Mouse (Mus musculus) lung, postnatal 0 days (tissue): Measurements from ENCODE around the gene Prr18. TPM values are rescaled to one million over a fixed set of nuclear protein-coding genes. Genes with fewer than 3 reads are reported as not detected.
"Not testable (repeated sequence)": the region's sequence is repeated elsewhere in the genome, so short reads cannot be mapped to it uniquely, and the experiment has no call there.

Experiments
- ATAC-seq: fragments of 200-750 bp; cut with Nextera tagmentation; 2 replicates; pipeline ENCODE4 v1.8.0; 2017; ENCODE audit warnings: moderate library complexity
- DNase-seq: peaks from one replicate; pipeline ENCODE4 v3.0.0-alpha.2; 2016; ENCODE audit warnings: low spot score
- H3K27ac ChIP-seq: fragments of 300-500 bp; sonication (generic); 2 replicates; pipeline ENCODE4 v1.5.1; 2014; ENCODE audit warnings: antibody characterized with exemption, mild to moderate bottlenecking, low read length, mixed read lengths
- H3K27me3 ChIP-seq: fragments of 300-500 bp; sonication (generic); replicated peaks from 2 replicates; pipeline ENCODE4 v1.6.1; 2014; ENCODE audit warnings: low read length, mixed read lengths; ENCODE audit not compliant: insufficient read depth
- H3K36me3 ChIP-seq: fragments of 300-500 bp; sonication (generic); 2 replicates; pipeline ENCODE4 v1.6.1; 2014; ENCODE audit warnings: low read length, mixed read lengths; ENCODE audit not compliant: insufficient read depth
- H3K4me1 ChIP-seq: fragments of 300-500 bp; sonication (generic); 2 replicates; pipeline ENCODE4 v1.6.1; 2014; ENCODE audit warnings: antibody characterized with exemption, low read depth, low read length, mixed read lengths; ENCODE audit not compliant: insufficient read depth
- H3K4me2 ChIP-seq: fragments of 300-500 bp; sonication (generic); replicated peaks from 2 replicates; pipeline ENCODE4 v1.6.1; 2014; ENCODE audit warnings: low read depth, mild to moderate bottlenecking, low read length, moderate library complexity, mixed read lengths
- H3K4me3 ChIP-seq: fragments of 300-500 bp; sonication (generic); 2 replicates; pipeline ENCODE4 v1.5.1; 2014; ENCODE audit warnings: low read depth, low read length
- H3K9ac ChIP-seq: fragments of 300-500 bp; sonication (generic); replicated peaks from 2 replicates; pipeline ENCODE4 v1.6.1; 2014; ENCODE audit warnings: low read depth, mild to moderate bottlenecking
- H3K9me3 ChIP-seq: fragments of 300-500 bp; sonication (generic); 2 replicates; pipeline ENCODE4 v1.6.1; 2016; ENCODE audit warnings: low read length, mixed read lengths
- CTCF ChIP-seq: IDR thresholded peaks from 2 replicates; pipeline ENCODE4 v1.5.1; 2016; ENCODE audit warnings: antibody characterized with exemption, mild to moderate bottlenecking
- EP300 ChIP-seq: IDR thresholded peaks from 2 replicates; pipeline ENCODE4 v1.6.1; 2016; ENCODE audit warnings: antibody characterized with exemption, mild to moderate bottlenecking, control low read depth
- WGBS: fragments of 180-500 bp; shearing (Covaris S2); extraction: QIAGEN DNeasy Blood & Tissue Kit; methylation state at CpG from one replicate; pipeline ENCODE4 v1.1.7; 2014; 5-methylcytosine and 5-hydroxymethylcytosine counted together
- polyA plus RNA-seq: library from polyadenylated mRNA; unstranded; fragments of >200 nt; fragmentation: Nextera tagmentation; extraction: Ambion mirVana; gene quantifications from 2 replicates; pipeline ENCODE4 v1.2.1, GENCODE M21; 2015

Gene Prr18
- 7.6 and 7.7 TPM in 2 replicates for polyA plus RNA-seq

DNA sequence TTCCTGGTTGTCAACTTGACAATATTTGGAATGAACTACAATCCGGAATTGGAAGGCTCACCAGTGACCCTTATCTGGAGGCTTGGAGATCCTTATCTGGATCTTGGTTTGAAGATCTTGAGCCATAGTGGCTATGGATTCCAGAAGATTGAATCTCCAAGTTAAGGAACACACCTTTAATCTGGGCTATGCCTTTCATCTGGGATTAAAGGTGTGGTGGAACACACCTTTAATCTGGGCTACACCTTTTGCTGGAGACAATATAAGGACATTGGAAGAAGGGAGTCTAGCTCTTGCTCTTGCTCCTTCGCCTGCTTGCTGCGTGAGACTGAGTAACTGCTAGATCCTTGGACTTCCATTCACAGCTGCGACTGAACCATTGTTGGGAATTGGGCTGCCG, at the start of gene Prr18:
Prr18 (plus strand) TSS at position 301 of the 400 bp plus-strand sequence.
- H3K4me2 ChIP-seq, ATAC-seq, H3K27ac ChIP-seq, DNase-seq, H3K36me3 ChIP-seq, H3K4me3 ChIP-seq, H3K9ac ChIP-seq, H3K9me3 ChIP-seq: not testable (repeated sequence)
- peaks cover 14% of the 10 kb centered on the region; the same call in 1 of the 2 replicates for H3K4me1 ChIP-seq
- no CpG with 5 or more reads among the region's 5 CpGs for WGBS
- peaks cover 15% of the 10 kb centered on the region for H3K27me3 ChIP-seq

DNA sequence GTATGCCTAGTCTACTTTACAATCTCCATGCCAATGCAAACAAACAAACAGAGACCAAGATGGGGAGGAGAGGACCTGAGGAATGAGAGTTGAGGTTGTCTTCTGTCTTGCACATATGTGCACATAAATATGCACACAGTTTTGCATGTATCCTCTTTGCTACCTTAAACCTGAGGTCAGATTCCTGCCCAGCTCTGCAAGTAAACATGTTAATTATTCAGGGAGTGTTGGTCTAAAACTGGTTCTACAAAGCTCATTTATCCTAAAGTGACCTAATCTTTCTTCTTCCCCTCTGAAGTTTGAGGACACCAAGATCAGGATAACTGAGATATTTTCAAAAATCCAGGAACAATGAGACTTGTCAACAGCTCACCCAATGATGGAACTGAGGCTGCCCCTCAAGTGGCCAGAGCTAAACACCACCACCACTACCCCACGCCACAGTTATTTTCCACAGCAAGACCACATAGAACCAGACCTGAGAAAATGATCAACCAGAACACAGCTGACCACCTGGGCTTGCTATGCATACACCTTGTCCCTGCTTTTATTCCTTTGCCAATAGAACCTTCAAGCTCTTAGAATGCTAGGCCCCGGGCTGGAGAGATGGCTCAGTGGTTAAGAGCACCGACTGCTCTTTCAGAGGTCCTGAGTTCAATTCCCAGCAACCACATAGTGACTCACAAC, 47.1 kb upstream of the Prr18 start:
- H3K9ac ChIP-seq, result no peak overlapping the region
- ATAC-seq, result no peak
- H3K27me3 ChIP-seq, result no peaks in the 10 kb centered on the region
- no peak overlapping the region for H3K4me2 ChIP-seq
- H3K4me1 ChIP-seq, result peaks cover under 1% of the 10 kb centered on the region; the same call in 1 of the 2 replicates
- H3K27ac ChIP-seq, result no peak overlapping the region
- no peak for DNase-seq
- no peak for TF ChIP-seq EP300
- TF ChIP-seq CTCF, result no peak
- H3K36me3 ChIP-seq, result no peaks in the 10 kb centered on the region
- WGBS, result 98% methylated on average over 3 of the region's 3 CpGs
- H3K9me3 ChIP-seq, result no peaks in the 10 kb centered on the region
- H3K4me3 ChIP-seq, result no peak overlapping the region

DNA sequence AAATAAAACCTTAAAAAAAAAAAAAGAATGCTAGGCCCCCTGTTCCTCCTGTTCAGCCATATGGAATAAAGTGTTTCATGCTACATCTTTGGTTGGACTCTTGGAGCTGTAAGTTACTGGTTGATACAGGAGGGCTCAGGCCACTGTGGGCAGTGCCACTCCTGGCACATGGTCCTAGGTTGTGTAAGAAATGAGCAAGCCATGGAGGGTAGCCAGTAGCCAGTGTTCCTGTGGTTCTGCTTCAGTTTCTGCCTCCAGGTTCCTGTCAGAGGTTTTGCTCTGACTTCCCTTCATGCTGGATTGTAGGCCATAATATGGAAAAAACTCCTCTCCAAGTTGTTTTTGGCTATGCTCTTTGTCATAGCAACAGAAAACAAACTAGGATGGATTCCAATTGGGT, 46.5 kb upstream of the Prr18 start:
- ATAC-seq, result no peak
- no peak overlapping the region for H3K4me2 ChIP-seq
- no peak overlapping the region for H3K4me3 ChIP-seq
- H3K9me3 ChIP-seq, result no peaks in the 10 kb centered on the region
- no peak for DNase-seq
- TF ChIP-seq EP300 (no peak), CTCF (no peak)
- no peaks in the 10 kb centered on the region for H3K4me1 ChIP-seq
- H3K27ac ChIP-seq, result no peak overlapping the region
- H3K27me3 ChIP-seq, result no peaks in the 10 kb centered on the region
- no peaks in the 10 kb centered on the region for H3K36me3 ChIP-seq
- H3K9ac ChIP-seq, result no peak overlapping the region

DNA sequence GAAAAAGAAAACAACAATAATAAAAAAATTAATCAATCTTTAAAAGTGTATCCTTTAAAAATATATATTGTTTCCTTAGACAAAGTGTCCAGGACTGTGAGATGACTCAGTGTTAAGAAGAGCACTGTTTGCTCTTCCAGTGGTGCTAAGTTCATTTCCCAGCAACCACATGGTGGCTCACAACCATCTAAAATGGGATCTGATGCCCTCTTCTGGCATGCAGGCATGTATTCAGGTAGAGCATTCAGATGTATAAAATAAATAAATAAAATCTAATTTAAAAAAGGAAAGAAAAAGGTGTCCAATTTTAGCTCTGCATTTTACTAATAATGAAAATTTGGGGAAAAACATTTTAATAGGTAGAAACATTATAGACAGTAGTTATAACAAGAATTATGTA, 41.4 kb upstream of the Prr18 start:
- no peak overlapping the region for H3K9ac ChIP-seq
- H3K4me3 ChIP-seq, result no peak overlapping the region
- peaks cover 6% of the 10 kb centered on the region; the same call in 1 of the 2 replicates for H3K36me3 ChIP-seq
- H3K4me2 ChIP-seq, result no peak overlapping the region
- no peaks in the 10 kb centered on the region for H3K4me1 ChIP-seq
- TF ChIP-seq CTCF (peak; percentile 37), EP300 (no peak)
- H3K27me3 ChIP-seq, result no peaks in the 10 kb centered on the region
- DNase-seq (no peak), ATAC-seq (no peak)
- H3K9me3 ChIP-seq, result no peaks in the 10 kb centered on the region
- H3K27ac ChIP-seq, result no peak overlapping the region

DNA sequence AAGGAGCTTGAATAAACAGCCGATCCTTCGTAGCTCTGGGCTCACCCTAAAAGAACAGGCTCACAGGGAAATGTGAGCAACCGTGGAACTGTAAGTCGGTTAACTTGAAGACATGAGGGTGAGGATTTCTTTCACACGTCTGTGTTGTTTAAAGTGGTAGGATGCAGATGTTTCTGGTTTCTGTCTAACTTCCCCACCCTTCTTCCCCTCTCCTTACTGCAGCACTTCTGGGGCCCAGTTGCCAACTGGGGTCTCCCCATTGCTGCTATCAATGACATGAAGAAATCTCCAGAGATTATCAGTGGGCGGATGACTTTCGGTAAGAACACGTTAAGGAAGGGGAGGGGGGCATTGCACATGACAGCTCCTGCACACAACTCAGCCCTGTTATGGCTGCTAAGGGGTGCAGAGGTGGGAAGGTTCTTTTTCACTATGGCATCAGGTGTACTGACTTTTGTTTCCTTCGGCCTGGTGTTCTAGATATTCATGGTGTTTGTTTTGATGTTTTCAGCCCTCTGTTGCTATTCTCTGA, 40.9 kb upstream of the Prr18 start:
- DNase-seq, result no peak
- H3K27ac ChIP-seq, result no peak overlapping the region
- 79% methylated on average over 9 of the region's 9 CpGs for WGBS
- no peak overlapping the region for H3K4me3 ChIP-seq
- H3K9ac ChIP-seq, result no peak overlapping the region
- no peak for ATAC-seq
- TF ChIP-seq EP300, result no peak
- TF ChIP-seq CTCF, result no peak
- H3K27me3 ChIP-seq, result no peaks in the 10 kb centered on the region
- peaks cover 6% of the 10 kb centered on the region; the same call in 1 of the 2 replicates for H3K36me3 ChIP-seq
- no peaks in the 10 kb centered on the region for H3K9me3 ChIP-seq
- H3K4me1 ChIP-seq, result no peaks in the 10 kb centered on the region
- no peak overlapping the region for H3K4me2 ChIP-seq

DNA sequence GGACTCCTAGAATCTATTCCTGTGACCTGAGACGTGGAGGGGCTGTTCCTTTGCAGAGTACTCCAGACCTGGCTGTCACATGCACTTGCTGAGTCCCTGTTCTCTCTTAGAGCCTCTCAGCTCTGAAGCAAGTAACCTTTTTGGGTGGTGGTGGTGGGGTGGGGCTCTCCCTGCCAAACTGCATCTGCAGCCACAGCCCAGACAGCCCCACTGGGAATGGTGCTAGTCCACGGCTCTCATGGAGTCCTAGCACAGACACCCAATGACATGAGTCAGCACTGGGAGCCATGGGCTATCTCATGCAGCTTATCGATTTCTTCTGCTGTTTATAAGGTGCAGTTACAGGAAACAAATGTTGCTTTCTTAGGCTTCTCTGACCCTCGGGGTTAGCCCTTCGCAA, 39.5 kb upstream of the Prr18 start:
- ATAC-seq, result no peak
- no peak overlapping the region for H3K9ac ChIP-seq
- H3K36me3 ChIP-seq, result peaks cover 6% of the 10 kb centered on the region; the same call in 1 of the 2 replicates
- no peaks in the 10 kb centered on the region for H3K4me1 ChIP-seq
- WGBS, result 81% methylated on average over 5 of the region's 5 CpGs
- H3K27me3 ChIP-seq, result no peaks in the 10 kb centered on the region
- H3K4me3 ChIP-seq, result no peak overlapping the region
- H3K4me2 ChIP-seq, result no peak overlapping the region
- H3K27ac ChIP-seq, result no peak overlapping the region
- TF ChIP-seq CTCF (no peak), EP300 (no peak)
- no peaks in the 10 kb centered on the region for H3K9me3 ChIP-seq
- DNase-seq, result no peak
